Mouse (Mus musculus): ENCODE data around the gene Ufsp2. TPM values are rescaled to one million over a fixed set of nuclear protein-coding genes. Genes with fewer than 3 reads are reported as not detected.

Gene Ufsp2
- total RNA-seq (2015) (88.7 and 89.0 TPM in 2 replicates), total RNA-seq (2017) (149 and 162 TPM in 2 replicates)

DNA sequence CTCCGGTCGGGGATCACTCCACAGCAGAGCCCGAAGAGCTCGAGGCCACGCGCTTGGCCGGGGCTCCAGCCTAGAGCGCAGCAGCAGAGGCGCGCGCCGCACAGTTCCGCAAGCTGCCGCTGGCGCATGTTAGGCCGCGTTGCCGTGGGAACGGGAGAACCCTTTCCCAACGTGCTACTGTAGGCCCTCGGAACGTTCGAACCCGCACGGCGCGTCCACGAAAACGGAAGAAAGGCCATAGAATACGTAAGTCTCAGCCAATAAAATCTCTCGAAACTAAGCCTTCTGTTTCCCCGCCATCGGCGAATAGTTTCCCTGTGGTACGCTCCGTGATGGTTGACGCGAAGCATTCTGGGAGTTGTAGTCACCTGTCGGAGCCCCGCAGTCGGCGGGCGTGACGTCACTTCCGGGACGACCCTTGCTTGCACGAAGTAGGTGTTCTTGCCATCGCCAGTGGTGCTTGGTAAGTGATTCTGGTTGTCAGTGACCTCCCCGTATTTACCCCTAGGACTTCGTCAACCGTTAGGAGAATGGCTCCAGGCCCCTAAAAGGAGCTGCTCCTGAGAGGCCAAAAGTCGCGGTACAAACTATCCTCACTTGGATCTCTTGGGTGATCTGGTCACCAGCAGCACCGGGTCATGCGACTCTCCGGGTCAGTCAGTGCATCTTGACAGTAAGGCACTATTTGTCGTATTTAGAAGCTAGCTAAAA lies at the start of gene Ufsp2, which contains the start of gene 1700029J07Rik:
TSS of gene Ufsp2 (plus strand) at position 403 of the 711 bp plus-strand sequence.
TSS of gene 1700029J07Rik (minus strand) at position 127 of the 711 bp plus-strand sequence.
- ATAC-seq (replicated peaks; ENCODE audit: poor library complexity), result peak; percentile 94

DNA sequence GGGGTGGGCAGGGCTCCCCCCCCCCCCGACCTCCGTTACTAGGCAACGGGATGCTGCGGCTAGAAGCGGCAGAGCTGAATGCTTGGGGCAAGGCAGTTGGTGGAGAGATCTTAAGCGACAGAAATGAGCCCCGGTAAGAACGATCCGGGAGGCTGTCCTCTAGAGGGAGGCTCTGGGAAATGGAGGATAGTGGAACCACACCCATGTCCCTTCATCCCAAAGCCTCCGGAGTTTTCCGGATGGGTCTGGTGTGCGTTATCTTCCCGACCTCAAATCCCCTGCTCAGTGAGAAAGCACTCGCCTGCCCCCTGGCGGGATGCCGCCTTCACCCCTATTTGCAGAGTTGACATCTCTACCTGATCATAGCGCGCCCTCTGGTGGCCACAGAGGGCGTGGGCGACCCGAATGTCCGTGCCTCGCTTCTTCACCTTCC lies 40.7 kb upstream of the Ufsp2 start, which contains the start of gene Ccdc110:
TSS of gene Ccdc110 (plus strand) at position 38 of the 433 bp plus-strand sequence.
- peak; percentile 100 for ATAC-seq (replicated peaks; ENCODE audit: poor library complexity)

DNA sequence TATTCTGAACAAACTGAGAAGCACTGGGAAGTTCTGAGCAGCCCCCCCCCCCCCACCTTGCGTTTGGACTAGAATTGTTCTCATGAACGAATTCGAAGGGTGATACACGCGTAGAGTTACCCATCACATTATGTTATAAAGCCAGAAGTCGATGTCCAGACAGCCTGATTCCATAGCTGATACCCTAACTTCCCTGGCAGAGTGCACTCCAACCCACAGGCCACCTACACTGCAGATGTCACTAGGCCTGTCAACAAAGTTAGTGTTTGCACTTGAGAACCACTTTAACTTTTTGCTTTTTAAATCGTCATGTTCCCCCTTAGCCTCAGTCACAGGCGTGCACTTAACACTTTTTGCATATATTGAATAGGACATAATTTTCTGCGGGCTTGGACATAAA lies 38.3 kb upstream of the Ufsp2 start:
- ATAC-seq (replicated peaks; ENCODE audit: poor library complexity), result no peak

DNA sequence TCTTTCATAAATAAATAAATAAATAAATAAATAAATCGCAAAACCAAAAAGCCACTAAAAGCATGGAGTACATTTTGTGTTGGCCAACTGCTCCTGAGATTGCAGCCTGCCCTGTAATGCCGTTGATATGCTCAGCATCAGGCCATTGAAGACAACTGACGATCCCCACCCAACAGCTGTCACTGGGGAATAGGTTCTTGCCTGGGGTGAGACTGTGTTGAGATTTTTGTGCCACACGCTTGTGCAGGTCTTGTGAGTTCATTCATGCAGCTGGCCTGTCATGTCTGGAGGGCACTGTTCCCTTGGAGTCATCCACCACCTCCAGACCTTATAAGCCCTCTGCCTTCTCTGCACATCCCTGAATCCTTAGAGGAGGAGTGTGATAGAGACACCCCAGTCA lies 29.0 kb upstream of the Ufsp2 start:
- no peak for ATAC-seq (replicated peaks; ENCODE audit: poor library complexity)

DNA sequence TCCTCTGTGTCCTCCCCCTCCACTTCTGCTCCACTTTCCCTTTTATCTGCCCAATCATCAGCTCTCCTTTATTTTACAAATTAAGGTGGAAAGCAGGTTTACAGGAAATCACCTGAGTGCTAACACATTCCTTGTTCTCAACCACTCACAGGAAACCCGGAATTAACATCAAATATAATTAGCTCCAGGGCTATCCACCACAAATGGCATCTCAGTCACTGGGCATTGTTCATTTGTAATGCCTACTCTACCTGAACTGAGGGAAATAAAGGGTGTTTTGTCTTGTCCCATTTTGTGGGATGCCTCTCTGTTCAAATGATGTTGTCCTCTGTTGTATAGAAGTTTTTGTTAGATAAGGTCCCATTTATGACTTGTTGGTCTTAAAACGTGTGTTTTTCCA lies 24.7 kb upstream of the Ufsp2 start:
- no peak for ATAC-seq (replicated peaks; ENCODE audit: poor library complexity)

DNA sequence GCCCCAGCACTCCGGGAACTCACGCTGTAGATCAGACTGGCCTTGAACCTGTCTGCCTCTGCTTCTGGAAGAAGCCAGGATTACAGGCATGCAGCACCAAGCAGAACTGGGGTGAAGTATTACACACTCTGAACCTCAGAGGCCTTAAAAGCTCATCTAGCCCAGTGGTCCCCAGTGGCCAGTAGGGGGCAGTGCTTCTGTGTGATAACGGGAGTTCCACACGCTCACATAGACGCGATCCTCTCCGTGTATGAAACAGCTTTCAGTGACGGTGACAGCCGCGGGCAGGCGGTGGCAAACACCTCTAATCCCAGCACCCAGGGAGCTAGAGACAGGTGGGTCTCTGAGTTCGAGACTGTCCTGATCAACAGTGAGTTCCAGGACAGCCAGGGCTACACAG lies 4.4 kb upstream of the Ufsp2 start:
- ATAC-seq (replicated peaks; ENCODE audit: poor library complexity), result no peak

DNA sequence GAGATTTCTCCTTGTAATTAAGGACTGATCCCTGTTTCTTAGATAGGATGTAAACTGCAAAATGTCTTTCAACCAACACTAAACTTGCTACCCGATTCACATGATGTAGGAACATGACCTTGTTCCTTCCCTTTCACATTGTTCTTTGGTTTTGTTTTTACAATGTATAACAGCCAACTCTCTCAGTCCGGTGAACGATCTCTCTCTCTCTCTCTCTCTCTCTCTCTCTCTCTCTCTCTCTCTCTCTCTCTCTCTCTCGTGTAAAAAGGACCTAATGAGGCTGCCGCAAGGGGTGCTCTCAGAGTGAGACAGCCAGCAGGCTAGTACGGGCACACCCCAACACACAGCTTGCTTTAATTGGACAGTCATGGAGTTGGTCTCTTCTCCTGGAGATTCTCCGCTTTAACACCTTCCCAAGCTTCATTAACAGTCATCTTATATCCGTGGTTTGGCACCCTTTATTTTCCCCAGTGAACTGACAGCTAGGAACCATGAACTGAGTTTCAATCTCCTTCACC lies 1.3 kb upstream of the Ufsp2 start:
- ATAC-seq (replicated peaks; ENCODE audit: poor library complexity), result no peak

DNA sequence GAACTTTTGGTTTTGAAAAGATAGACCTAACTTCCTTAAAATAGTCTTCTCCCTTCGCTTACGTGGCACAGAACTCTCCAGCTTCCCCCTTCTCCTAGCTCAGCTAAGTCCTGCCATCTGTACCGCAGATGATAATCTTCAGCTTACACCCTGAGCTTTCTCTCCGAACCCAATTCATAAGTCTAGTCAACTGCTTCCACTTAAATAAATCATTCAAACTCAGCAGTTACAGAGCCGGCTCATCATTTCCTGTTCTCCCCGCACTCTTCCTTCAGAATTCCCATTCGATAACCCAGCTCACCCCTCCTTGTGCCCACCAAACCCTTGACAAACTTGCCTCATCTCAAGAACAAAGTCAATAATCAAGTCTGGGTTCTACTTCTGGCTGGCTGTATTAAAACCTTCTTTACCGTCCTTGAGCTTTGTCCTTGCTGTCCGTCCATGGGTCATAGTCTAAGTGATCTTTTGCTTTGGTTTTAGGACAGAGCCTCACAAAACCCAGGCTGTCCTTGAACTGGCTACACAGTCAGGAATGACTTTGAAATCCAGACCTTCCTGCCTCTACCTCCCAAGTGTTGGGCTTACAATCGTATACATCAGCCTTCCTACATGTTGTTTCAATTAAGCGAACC lies 625 bp downstream of the Ufsp2 start:
- peak; percentile 51 for ATAC-seq (replicated peaks; ENCODE audit: poor library complexity)

DNA sequence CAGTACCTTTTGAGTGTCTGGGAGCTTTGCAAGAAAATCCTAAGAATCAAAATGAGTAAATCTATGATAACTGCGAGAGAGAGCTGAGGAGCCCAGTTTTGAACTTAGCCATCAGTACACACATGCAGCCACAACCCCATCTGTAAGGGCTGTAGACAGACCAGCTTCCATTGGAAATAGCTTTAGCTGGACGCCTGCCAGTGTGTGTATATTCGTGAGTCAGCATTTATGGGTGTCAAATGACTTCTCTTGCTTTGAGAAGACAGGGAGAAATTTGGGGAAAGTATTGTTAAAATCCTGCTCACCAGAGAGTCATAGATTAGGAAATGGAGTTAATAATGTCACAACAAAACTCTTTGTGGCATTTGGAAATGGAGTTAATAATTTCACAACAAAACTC lies 11.3 kb downstream of the Ufsp2 start:
- no peak for ATAC-seq (replicated peaks; ENCODE audit: poor library complexity)

DNA sequence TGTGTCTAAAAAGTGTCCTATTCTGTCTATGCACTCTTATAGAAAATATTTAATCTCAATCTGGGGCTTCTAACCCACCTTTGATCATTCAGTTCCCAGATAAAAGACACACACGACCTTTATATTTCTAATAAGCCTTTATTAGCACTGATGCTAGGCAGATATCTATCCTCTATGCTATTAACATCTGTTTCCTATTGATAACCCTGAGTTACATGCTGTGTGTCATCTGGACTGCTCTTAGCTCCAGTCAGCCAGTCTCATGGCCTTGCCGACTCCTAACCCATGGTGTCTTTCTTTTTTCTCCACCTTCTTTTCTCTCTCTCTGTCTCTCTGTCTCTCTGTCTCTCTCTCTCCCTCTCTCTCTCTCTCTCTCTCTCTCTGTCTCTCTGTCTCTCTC lies 12.9 kb downstream of the Ufsp2 start:
- peak; percentile 64; the same call in 1 of the 2 replicates for ATAC-seq (replicated peaks; ENCODE audit: poor library complexity)

DNA sequence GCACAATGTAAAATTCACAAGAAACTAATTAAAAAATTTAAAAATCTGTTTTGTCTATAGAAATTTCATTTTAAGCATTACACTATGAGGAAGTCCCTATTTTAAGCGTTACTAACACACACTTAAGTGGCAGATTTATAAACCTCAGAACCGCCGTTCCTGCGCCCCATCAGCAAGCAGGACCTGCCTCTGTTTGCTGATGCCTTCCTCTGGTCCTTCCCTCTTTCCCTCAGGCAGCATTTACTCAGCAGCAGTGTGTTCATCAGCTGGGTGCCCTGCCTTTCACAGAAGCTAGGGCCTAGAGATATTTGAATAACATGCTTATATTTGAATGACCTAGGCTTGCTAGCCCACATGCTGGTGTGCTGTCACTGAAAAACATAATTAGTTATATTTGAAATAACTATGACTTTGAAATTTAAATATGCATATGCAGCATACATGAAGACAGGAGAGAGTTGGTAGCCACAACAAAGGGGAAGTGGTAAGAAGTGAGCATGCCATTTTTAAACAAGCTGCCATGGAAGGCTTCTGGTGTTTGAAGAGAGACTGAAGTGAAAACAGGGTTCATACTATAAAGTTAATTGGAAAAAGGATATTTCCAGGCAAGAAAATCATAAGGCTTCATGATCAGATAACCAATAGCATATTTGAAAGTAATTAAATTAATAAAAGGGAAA lies 15.4 kb downstream of the Ufsp2 start:
- peak; percentile 54; the same call in 1 of the 2 replicates for ATAC-seq (replicated peaks; ENCODE audit: poor library complexity)

DNA sequence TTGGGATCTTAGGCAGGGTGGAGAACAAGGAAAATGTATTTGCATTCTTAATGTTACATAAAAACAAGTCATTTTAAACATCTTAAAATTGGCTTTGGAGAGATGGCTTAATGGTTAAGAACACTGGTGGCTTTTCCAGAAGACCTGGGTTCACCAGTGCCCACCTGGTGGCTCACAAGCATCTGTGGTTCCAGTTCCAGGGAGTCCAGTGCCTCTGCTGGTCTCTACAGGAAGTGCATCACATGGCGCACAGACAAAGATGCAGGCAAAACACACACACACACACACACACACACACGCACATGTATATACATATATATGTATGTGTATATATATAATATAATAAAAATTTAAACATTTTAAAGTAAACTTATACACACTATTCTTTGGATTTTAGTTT lies 18.8 kb downstream of the Ufsp2 start:
- peak; percentile 82 for ATAC-seq (replicated peaks; ENCODE audit: poor library complexity)

DNA sequence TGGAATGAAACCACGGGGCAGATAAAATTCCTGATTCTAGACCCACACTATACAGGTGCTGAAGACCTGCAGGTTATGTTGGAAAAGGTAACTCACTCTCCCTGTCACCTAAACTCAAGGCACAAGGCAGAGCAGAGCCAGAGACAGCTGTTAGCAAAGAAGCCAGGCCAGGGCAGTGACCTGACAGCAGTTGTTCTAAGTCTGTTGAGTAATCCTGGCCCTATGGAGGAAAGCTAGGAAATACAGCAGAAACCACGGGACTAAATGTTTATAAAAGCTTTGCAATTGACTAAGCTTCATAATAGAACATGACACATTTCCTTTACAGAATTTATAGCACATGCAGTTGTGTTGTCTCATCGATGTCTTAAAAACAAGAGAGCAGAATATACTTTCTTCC lies 20.2 kb downstream of the Ufsp2 start:
- ATAC-seq (replicated peaks; ENCODE audit: poor library complexity), result no peak

DNA sequence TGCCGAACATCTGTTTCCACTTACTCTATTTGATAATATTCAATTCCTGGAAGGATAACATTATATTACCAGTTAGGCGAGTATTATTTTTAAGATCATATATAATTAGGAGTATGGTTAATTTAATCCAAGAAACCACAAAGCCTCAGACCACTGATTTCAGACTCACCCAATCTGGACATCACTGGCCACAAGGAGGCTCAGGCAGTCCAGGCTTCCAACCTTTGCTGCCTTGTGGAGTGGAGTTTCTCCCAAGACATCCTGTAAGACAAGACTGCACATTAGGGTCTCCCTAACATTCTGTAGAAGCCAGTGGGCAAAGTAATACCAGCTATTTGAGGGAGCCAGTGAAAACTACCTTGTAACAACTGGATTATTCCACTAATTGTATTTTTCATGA lies 22.9 kb downstream of the Ufsp2 start:
- ATAC-seq (replicated peaks; ENCODE audit: poor library complexity), result no peak

DNA sequence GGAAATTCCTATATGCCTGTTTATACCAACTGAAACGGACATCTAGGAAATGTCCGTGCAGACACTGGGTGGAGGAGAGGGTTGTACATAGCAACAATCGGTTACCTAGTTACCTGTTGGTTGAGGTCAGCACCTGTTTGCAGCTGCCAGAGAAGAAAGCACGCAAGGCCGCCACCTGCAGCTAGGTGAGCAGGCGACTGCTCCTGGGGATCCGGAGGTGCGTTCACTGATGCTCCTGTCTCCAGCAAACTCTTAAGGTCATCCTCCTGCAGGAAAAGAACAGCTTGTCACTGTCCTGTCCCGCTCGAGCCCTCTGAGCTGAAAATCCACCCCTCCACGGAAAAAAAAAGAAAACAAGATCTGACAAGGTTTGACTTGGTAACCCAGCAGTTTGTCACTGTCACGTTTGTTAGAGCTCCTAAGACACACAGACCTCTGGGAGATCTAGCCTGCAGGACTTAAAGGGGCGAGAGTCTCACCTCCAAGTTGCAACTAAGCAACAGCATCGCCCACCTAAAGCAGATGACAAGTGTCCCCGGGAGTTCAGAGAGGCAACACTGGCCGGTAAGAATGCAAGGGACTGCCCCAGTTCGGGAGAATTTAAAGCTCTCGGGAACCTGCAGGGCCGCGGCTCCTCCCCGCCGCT lies 23.9 kb downstream of the Ufsp2 start, which contains the start of gene Lrp2bp:
TSS of gene Lrp2bp (plus strand) at position 166 of the 646 bp plus-strand sequence.
- no peak for ATAC-seq (replicated peaks; ENCODE audit: poor library complexity)

DNA sequence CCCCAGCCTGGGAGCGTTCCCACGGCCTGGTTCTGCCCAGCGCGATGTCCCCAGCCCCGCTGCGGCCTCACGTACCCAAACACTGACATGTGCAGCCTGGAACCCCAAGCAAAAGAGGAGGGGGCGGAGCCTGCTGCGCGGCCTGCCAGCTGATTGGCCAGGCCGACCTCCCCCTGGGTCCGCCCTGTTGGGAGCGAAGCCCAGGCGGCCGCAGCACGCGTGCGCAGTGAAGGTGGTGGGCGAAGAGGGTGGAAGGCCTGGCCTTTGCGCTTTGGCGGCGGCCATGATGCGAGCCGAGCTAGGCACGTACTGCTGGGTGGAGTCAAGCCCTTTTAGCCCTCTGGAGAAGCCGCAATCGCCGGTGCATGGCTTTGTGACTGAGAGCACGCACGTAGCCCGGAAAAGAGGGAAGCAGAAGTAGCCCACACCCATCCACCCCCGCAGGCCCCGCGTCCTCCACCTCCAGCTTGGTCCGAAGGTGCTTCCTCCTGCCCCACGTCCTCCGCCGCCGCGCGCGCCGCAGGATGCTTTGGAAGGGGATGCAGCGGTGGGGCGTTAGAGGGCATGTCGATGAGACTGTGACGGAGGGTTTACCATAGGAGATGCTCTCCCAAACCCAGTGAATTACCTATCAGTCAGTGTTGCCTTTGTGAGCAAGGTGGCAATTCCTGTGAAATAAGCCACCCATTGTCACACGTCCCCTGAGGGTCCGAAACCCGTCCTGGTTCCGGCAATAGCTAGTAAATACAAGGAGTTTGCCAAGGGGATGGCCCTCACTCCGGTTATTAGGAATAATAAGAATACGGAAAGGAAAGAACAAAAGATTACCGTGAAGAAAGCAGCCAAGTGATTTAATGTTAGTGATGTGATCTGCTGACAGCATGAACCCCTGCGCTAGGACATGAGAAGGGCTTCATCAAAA lies 24.7 kb downstream of the Ufsp2 start:
- peak; percentile 95 for ATAC-seq (replicated peaks; ENCODE audit: poor library complexity)

DNA sequence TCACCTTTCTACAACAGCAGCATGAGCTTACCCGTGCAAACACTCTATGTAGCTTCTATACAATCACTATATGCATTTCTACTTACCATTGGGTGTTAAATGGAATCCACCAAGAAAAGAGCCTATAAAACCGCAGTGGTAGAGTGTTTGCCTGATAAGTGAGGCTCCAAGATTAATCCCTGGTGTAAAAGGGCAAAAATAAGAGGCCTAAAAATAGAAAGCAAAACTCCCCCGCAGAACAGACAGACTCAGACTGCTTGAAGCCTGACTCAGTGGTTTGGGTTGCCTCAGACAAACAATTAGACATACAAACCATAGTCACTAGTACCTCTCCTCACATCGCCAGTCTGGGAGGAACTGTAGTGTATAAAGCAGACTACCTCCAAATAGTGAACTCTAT lies 30.3 kb downstream of the Ufsp2 start, which contains the start of gene Ankrd37:
TSS of gene Ankrd37 (minus strand) at position 112 of the 400 bp plus-strand sequence.
- no peak for ATAC-seq (replicated peaks; ENCODE audit: poor library complexity)

DNA sequence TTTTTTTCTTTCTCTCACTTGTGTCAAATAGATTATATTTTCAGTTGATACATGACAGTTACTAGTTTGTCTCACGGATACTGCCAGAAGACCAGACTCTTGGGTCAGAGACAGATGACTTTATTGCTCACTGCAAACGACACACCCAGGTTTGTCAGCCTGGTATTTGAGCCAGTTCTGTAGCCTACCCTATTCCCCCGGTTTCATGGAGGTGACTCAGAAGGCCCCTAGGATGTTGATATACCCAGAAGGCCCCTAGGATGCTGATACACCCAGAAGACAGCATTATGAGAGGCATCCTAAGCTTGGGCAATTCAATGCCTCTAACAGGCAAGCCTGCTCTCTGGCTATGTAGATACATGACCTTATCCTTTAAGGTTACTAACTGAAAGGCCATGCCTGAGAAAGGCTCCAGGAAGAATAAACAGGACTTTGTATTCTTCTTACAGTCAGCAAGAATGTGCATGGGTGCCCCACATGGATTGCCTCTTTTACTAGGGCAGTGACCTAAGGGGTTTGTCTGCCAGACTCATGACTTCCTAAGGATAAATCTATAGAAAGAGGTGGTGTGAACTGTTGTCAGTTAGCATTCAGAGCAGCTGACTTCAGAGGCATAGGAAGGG lies 31.8 kb downstream of the Ufsp2 start:
- no peak for ATAC-seq (replicated peaks; ENCODE audit: poor library complexity)

DNA sequence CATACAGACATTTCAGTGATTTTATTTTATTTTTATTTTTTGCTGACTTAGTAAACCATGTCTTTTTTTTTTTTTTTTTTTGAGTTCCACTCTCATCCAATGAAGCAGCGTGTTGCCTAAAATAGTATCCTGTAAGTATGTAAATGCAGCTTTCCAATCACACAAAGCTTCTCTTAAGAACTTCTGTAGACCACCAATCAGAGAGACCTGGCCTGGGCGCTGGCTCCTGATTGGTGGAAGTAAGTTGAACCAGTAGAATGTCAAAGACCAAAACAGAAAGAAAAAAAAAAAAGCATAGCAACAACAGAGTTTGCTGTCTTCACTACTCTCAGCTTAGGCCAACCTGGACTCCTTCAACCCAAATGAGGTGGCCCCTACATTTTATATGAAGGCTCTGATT lies 35.0 kb downstream of the Ufsp2 start:
- ATAC-seq (replicated peaks; ENCODE audit: poor library complexity), result no peak

Data from megakaryocyte progenitor cell, adult 5-6 weeks (primary cell).